Mouse (Mus musculus) hindbrain, embryonic 11.5 days (tissue): ENCODE results near the gene Nabp1. TPM values are rescaled to one million over a fixed set of nuclear protein-coding genes. Genes with fewer than 3 reads are reported as not detected.

ENCODE experiments used
- ATAC-seq: fragments of 200-750 bp; cut with Nextera tagmentation; 2 replicates; pipeline ENCODE4 v1.8.0; 2017; ENCODE audit warnings: mild to moderate bottlenecking, moderate TSS enrichment, moderate library complexity; ENCODE audit not compliant: low FRiP score
- DNase-seq: peaks from one replicate; pipeline ENCODE4 v3.0.0-alpha.2; 2015; ENCODE audit warnings: low spot score
- H3K27ac ChIP-seq: fragments of 300-500 bp; sonication (generic); 2 replicates; pipeline ENCODE4 v1.5.1; 2014; ENCODE audit warnings: mild to moderate bottlenecking, low read depth, low read length
- H3K27me3 ChIP-seq: fragments of 300-500 bp; sonication (generic); 2 replicates; pipeline ENCODE4 v1.6.1; 2014; ENCODE audit warnings: mild to moderate bottlenecking, low read length, moderate library complexity, mixed read lengths; ENCODE audit not compliant: control insufficient read depth, insufficient read depth
- H3K36me3 ChIP-seq: fragments of 300-500 bp; sonication (generic); 2 replicates; pipeline ENCODE4 v1.6.1; 2014; ENCODE audit warnings: mild to moderate bottlenecking, low read length, moderate library complexity, mixed read lengths; ENCODE audit not compliant: control insufficient read depth, insufficient read depth
- H3K4me1 ChIP-seq: fragments of 300-500 bp; sonication (generic); replicated peaks from 2 replicates; pipeline ENCODE4 v1.6.1; 2014; ENCODE audit warnings: low read length, mixed read lengths; ENCODE audit not compliant: control insufficient read depth, insufficient read depth
- H3K4me2 ChIP-seq: fragments of 300-500 bp; sonication (generic); replicated peaks from 2 replicates; pipeline ENCODE4 v1.6.1; 2014; ENCODE audit warnings: mild to moderate bottlenecking, low read depth, low read length
- H3K4me3 ChIP-seq: fragments of 300-500 bp; sonication (generic); 2 replicates; pipeline ENCODE4 v1.5.1; 2014; ENCODE audit warnings: low read depth, low read length
- H3K9ac ChIP-seq: fragments of 300-500 bp; sonication (generic); 2 replicates; pipeline ENCODE4 v1.6.1; 2014; ENCODE audit warnings: low read depth, low read length
- H3K9me3 ChIP-seq: fragments of 300-500 bp; sonication (generic); 2 replicates; pipeline ENCODE4 v1.6.1; 2016; ENCODE audit warnings: low read length; ENCODE audit not compliant: control insufficient read depth
- WGBS: fragments of 180-500 bp; shearing (Covaris S2); extraction: QIAGEN DNeasy Blood & Tissue Kit; methylation state at CpG from one replicate; pipeline ENCODE4 v1.1.7; 2014; 5-methylcytosine and 5-hydroxymethylcytosine counted together
- polyA plus RNA-seq: library from polyadenylated mRNA; unstranded; fragments of >200 nt; fragmentation: Nextera tagmentation; extraction: Ambion mirVana; gene quantifications from 2 replicates; pipeline ENCODE4 v1.2.1, GENCODE M21; 2014

Nabp1 gene
- polyA plus RNA-seq, 1 experiment from 2014 or later = 10.9 TPM

- no peaks in the 10 kb centered on the region for H3K27me3 ChIP-seq
- H3K27ac ChIP-seq = no peak overlapping the region
- peak overlapping the region; percentile 92 for H3K4me2 ChIP-seq
- no peaks in the 10 kb centered on the region for H3K9me3 ChIP-seq
- peak overlapping the region; percentile 66 for H3K9ac ChIP-seq
- DNase-seq = peak; percentile 41
- under 1% methylated on average over 25 of the region's 25 CpGs for WGBS
- H3K4me1 ChIP-seq = no peaks in the 10 kb centered on the region
- ATAC-seq = peak; percentile 64
- H3K4me3 ChIP-seq = peak overlapping the region; percentile 63
- H3K36me3 ChIP-seq = no peaks in the 10 kb centered on the region
Measured at GRCm38 (mm10) chr1:51477656-51478081, 556 bp downstream of the Nabp1 start.

- Histone ChIP-seq H3K9me3 (no peaks in the 10 kb centered on the region), H3K27me3 (no peaks in the 10 kb centered on the region), H3K36me3 (no peaks in the 10 kb centered on the region), H3K4me3 (no peak overlapping the region), H3K27ac (no peak overlapping the region), H3K4me1 (no peaks in the 10 kb centered on the region), H3K4me2 (no peak overlapping the region), H3K9ac (no peak overlapping the region)
- no peak for ATAC-seq
- no peak for DNase-seq
- 72% methylated on average over 1 of the region's 1 CpGs for WGBS
Measured at GRCm38 (mm10) chr1:51476405-51476804, 1.8 kb downstream of the Nabp1 start.

- Histone ChIP-seq H3K9ac (no peak overlapping the region), H3K4me1 (no peaks in the 10 kb centered on the region), H3K9me3 (no peaks in the 10 kb centered on the region), H3K27ac (no peak overlapping the region), H3K36me3 (no peaks in the 10 kb centered on the region), H3K4me3 (no peak overlapping the region), H3K27me3 (no peaks in the 10 kb centered on the region), H3K4me2 (no peak overlapping the region)
- ATAC-seq (no peak), DNase-seq (no peak)
- WGBS = 85% methylated on average over 2 of the region's 2 CpGs
Measured at GRCm38 (mm10) chr1:51468077-51468476, 10.1 kb downstream of the Nabp1 start.

GRCm38 (mm10) chr1:51467181-51467580 lies 11.0 kb downstream of the Nabp1 start:
- no peak for ATAC-seq
- Histone ChIP-seq H3K4me1 (no peaks in the 10 kb centered on the region), H3K9ac (no peak overlapping the region), H3K27me3 (no peaks in the 10 kb centered on the region), H3K36me3 (no peaks in the 10 kb centered on the region), H3K4me3 (no peak overlapping the region), H3K4me2 (no peak overlapping the region), H3K9me3 (no peaks in the 10 kb centered on the region), H3K27ac (no peak overlapping the region)
- 85% methylated on average over 5 of the region's 5 CpGs for WGBS
- no peak for DNase-seq

- no peak overlapping the region for H3K27ac ChIP-seq
- ATAC-seq = no peak
- no peaks in the 10 kb centered on the region for H3K36me3 ChIP-seq
- H3K9me3 ChIP-seq = no peaks in the 10 kb centered on the region
- H3K9ac ChIP-seq = no peak overlapping the region
- no peaks in the 10 kb centered on the region for H3K4me1 ChIP-seq
- DNase-seq = no peak
- 41% methylated on average over 1 of the region's 1 CpGs for WGBS
- H3K27me3 ChIP-seq = no peaks in the 10 kb centered on the region
- H3K4me2 ChIP-seq = no peak overlapping the region
- H3K4me3 ChIP-seq = no peak overlapping the region
Measured at GRCm38 (mm10) chr1:51466385-51466784, 11.8 kb downstream of the Nabp1 start.

- no peaks in the 10 kb centered on the region for H3K9me3 ChIP-seq
- H3K4me1 ChIP-seq = no peaks in the 10 kb centered on the region
- no peak for ATAC-seq
- H3K27ac ChIP-seq = no peak overlapping the region
- no peak overlapping the region for H3K4me3 ChIP-seq
- H3K4me2 ChIP-seq = no peak overlapping the region
- no peaks in the 10 kb centered on the region for H3K27me3 ChIP-seq
- no peaks in the 10 kb centered on the region for H3K36me3 ChIP-seq
- DNase-seq = no peak
- no peak overlapping the region for H3K9ac ChIP-seq
- 39% methylated on average over 2 of the region's 2 CpGs for WGBS
Measured at GRCm38 (mm10) chr1:51465285-51465684, 12.9 kb downstream of the Nabp1 start.

- H3K4me1 ChIP-seq = no peaks in the 10 kb centered on the region
- no peak overlapping the region for H3K9ac ChIP-seq
- no peak for ATAC-seq
- H3K4me2 ChIP-seq = no peak overlapping the region
- 85% methylated on average over 5 of the region's 5 CpGs for WGBS
- no peak overlapping the region for H3K4me3 ChIP-seq
- no peaks in the 10 kb centered on the region for H3K27me3 ChIP-seq
- H3K36me3 ChIP-seq = no peaks in the 10 kb centered on the region
- no peak for DNase-seq
- H3K27ac ChIP-seq = no peak overlapping the region
- no peaks in the 10 kb centered on the region for H3K9me3 ChIP-seq
Measured at GRCm38 (mm10) chr1:51463038-51463437, 15.2 kb downstream of the Nabp1 start.

GRCm38 (mm10) chr1:51458731-51459450 lies 19.3 kb downstream of the Nabp1 start:
- H3K4me1 ChIP-seq = no peaks in the 10 kb centered on the region
- H3K9ac ChIP-seq = no peak overlapping the region
- no peak overlapping the region for H3K27ac ChIP-seq
- H3K9me3 ChIP-seq = no peaks in the 10 kb centered on the region
- no peaks in the 10 kb centered on the region for H3K27me3 ChIP-seq
- no peak overlapping the region for H3K4me2 ChIP-seq
- WGBS = 70% methylated on average over 10 of the region's 10 CpGs
- DNase-seq (peak; percentile 74), ATAC-seq (peak; percentile 35)
- H3K36me3 ChIP-seq = no peaks in the 10 kb centered on the region
- no peak overlapping the region for H3K4me3 ChIP-seq

- H3K4me2 ChIP-seq = no peak overlapping the region
- DNase-seq (no peak), ATAC-seq (no peak)
- WGBS = 83% methylated on average over 6 of the region's 6 CpGs
- no peaks in the 10 kb centered on the region for H3K9me3 ChIP-seq
- no peaks in the 10 kb centered on the region for H3K4me1 ChIP-seq
- no peak overlapping the region for H3K4me3 ChIP-seq
- no peak overlapping the region for H3K9ac ChIP-seq
- no peaks in the 10 kb centered on the region for H3K27me3 ChIP-seq
- no peaks in the 10 kb centered on the region for H3K36me3 ChIP-seq
- H3K27ac ChIP-seq = no peak overlapping the region
Measured at GRCm38 (mm10) chr1:51458089-51458488, 20.1 kb downstream of the Nabp1 start.
